Mouse (Mus musculus): Measurements from ENCODE around the gene Nfyb. TPM values are rescaled to one million over a fixed set of nuclear protein-coding genes. Genes with fewer than 3 reads are reported as not detected.

Gene Nfyb
- polyA plus RNA-seq, 1 experiment from 2014 or later, result 79.0 TPM

- Histone ChIP-seq H3K9me3 (ENCODE audit: control insufficient read depth, low read length) (no peaks in the 10 kb centered on the region), H3K4me3 (ENCODE audit: low read depth, low read length) (no peak overlapping the region), H3K9ac (ENCODE audit: low read length) (no peak overlapping the region), H3K4me2 (no peak overlapping the region), H3K27me3 (ENCODE audit: control insufficient read depth, insufficient read depth, low read length) (no peaks in the 10 kb centered on the region), H3K27ac (ENCODE audit: low read depth, low read length) (no peak overlapping the region), H3K36me3 (ENCODE audit: control insufficient read depth, insufficient read depth, low read length) (no peaks in the 10 kb centered on the region), H3K4me1 (ENCODE audit: control insufficient read depth, insufficient read depth, low read length) (no peaks in the 10 kb centered on the region)
- no peak for DNase-seq (ENCODE audit: low spot score, missing footprints)
- no peak for ATAC-seq (ENCODE audit: low FRiP score)
- 79% methylated on average over 9 of the region's 9 CpGs for whole genome bisulfite sequencing
Observed at GRCm38 (mm10) chr10:82771595-82772170, 7.7 kb upstream of the Nfyb start.

DNA sequence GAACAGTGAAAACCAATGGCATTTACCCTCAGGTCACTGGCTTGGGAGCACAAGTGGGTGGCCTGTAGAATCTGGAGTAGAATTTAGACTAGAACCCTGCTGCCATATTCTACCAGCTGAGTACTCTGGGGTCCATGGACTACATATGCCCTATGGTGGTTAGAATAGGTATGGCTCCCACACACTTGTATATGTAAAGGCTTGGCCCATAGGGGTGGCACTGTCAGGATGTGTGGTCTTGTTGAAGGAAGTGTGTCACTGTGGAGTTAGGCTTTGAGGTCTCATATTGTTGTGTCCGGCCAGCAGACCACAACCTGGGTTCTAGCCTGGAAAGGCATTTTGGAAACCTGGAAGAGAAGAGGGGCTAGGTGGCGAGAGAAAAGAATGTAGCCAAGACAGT is 6.8 kb upstream of the Nfyb start:
- no peak overlapping the region for H3K4me3 ChIP-seq (ENCODE audit: low read depth, low read length)
- H3K27ac ChIP-seq (ENCODE audit: low read depth, low read length), result no peak overlapping the region
- 94% methylated on average over 2 of the region's 2 CpGs for WGBS

DNA sequence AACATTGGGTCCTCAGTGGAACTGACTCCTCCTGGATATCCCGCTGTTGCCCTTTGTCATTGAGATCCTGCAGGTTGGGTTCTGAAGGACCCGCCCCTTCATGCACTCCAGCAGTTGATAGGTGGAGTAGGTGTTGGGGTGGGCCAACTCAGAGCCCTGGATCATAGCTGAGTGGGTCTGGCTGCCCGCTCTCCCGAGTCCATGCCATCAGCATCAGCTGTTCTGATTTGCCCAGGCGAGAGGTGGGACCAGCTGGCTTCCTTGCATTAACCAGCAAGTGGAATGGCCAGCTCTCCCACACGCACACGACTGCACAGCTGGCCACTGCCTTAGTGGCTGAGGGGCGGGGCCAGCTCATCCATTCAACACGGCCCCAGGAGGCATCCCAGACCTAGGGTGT is 5.0 kb upstream of the Nfyb start:
- Histone ChIP-seq H3K27ac (ENCODE audit: low read depth, low read length) (no peak overlapping the region), H3K27me3 (ENCODE audit: control insufficient read depth, insufficient read depth, low read length) (no peaks in the 10 kb centered on the region), H3K4me1 (ENCODE audit: control insufficient read depth, insufficient read depth, low read length) (peaks cover 4% of the 10 kb centered on the region), H3K4me2 (no peak overlapping the region), H3K4me3 (ENCODE audit: low read depth, low read length) (no peak overlapping the region), H3K9me3 (ENCODE audit: control insufficient read depth, low read length) (no peaks in the 10 kb centered on the region), H3K9ac (ENCODE audit: low read length) (no peak overlapping the region), H3K36me3 (ENCODE audit: control insufficient read depth, insufficient read depth, low read length) (no peaks in the 10 kb centered on the region)
- 20% methylated on average over 9 of the region's 9 CpGs for WGBS
- no peak for DNase-seq (ENCODE audit: low spot score, missing footprints)
- peak; percentile 4; the same call in 1 of the 2 replicates for ATAC-seq (ENCODE audit: low FRiP score)

More for the DNA sequence above, 6.8 kb upstream of the Nfyb start:
- Histone ChIP-seq H3K9me3 (ENCODE audit: control insufficient read depth, low read length) (no peaks in the 10 kb centered on the region), H3K27me3 (ENCODE audit: control insufficient read depth, insufficient read depth, low read length) (no peaks in the 10 kb centered on the region), H3K4me2 (no peak overlapping the region), H3K36me3 (ENCODE audit: control insufficient read depth, insufficient read depth, low read length) (no peaks in the 10 kb centered on the region), H3K4me1 (ENCODE audit: control insufficient read depth, insufficient read depth, low read length) (no peaks in the 10 kb centered on the region), H3K9ac (ENCODE audit: low read length) (no peak overlapping the region)
- ATAC-seq (ENCODE audit: low FRiP score) (no peak), DNase-seq (ENCODE audit: low spot score, missing footprints) (no peak)

GRCm38 (mm10) chr10:82762756-82763681 is 925 bp downstream of the Nfyb start:
- DNase-seq (ENCODE audit: low spot score, missing footprints), result peak; percentile 92
- H3K4me1 ChIP-seq (ENCODE audit: control insufficient read depth, insufficient read depth, low read length), result peaks cover 12% of the 10 kb centered on the region
- peak; percentile 43 for ATAC-seq (ENCODE audit: low FRiP score)
- H3K27me3 ChIP-seq (ENCODE audit: control insufficient read depth, insufficient read depth, low read length), result no peaks in the 10 kb centered on the region
- H3K27ac ChIP-seq (ENCODE audit: low read depth, low read length), result peak overlapping the region; percentile 99
- WGBS, result under 1% methylated on average over 41 of the region's 48 CpGs
- no peaks in the 10 kb centered on the region for H3K9me3 ChIP-seq (ENCODE audit: control insufficient read depth, low read length)
- H3K9ac ChIP-seq (ENCODE audit: low read length), result peak overlapping the region; percentile 100
- peaks cover 9% of the 10 kb centered on the region; the same call in 1 of the 2 replicates for H3K36me3 ChIP-seq (ENCODE audit: control insufficient read depth, insufficient read depth, low read length)
- peak overlapping the region; percentile 96 for H3K4me3 ChIP-seq (ENCODE audit: low read depth, low read length)
- H3K4me2 ChIP-seq, result peak overlapping the region; percentile 52

DNA sequence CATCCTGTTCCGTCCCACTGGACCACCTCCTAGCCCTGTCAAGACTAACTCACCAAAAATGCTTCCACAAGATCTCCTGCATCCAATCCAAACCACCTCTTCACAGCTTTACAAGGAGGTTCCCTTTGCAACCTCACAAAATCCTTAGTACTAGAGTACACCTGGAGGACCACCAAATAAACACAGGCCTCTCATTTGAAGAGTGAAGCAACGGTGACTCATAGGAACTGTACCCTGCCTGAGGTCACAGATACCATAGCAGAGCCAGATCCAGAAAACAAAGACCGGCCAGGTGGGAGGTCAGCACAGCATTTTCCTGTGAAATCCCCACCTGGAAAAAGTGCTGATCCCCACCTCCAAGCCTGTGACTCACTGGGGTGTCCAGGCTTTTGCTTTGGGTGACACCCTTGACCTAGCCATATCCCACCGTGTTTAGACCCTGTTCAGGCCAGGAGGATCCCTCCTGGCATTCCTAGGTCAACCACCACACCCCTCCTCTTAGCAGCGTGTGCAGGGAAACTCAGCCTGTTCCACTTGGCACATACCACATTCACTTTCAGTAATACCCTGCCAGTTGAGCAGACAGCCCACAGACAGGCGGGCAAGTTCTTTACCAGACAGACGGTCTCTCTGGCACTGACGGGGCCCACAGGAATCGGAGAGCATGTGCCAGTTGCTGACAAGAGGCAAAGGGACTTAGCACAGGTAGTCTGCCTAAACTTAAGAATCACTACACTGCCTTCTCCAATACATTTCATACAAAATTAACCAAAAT is 2.7 kb downstream of the Nfyb start:
- Histone ChIP-seq H3K9ac (ENCODE audit: low read length) (no peak overlapping the region), H3K9me3 (ENCODE audit: control insufficient read depth, low read length) (no peaks in the 10 kb centered on the region), H3K4me2 (no peak overlapping the region), H3K4me3 (ENCODE audit: low read depth, low read length) (no peak overlapping the region), H3K4me1 (ENCODE audit: control insufficient read depth, insufficient read depth, low read length) (peaks cover 12% of the 10 kb centered on the region), H3K36me3 (ENCODE audit: control insufficient read depth, insufficient read depth, low read length) (peaks cover 21% of the 10 kb centered on the region; the same call in 1 of the 2 replicates), H3K27me3 (ENCODE audit: control insufficient read depth, insufficient read depth, low read length) (no peaks in the 10 kb centered on the region), H3K27ac (ENCODE audit: low read depth, low read length) (no peak overlapping the region)
- DNase-seq (ENCODE audit: low spot score, missing footprints) (no peak), ATAC-seq (ENCODE audit: low FRiP score) (no peak)
- WGBS, result 92% methylated on average over 9 of the region's 9 CpGs

GRCm38 (mm10) chr10:82759706-82760105 is 4.2 kb downstream of the Nfyb start:
- no peaks in the 10 kb centered on the region for H3K27me3 ChIP-seq (ENCODE audit: control insufficient read depth, insufficient read depth, low read length)
- no peaks in the 10 kb centered on the region for H3K9me3 ChIP-seq (ENCODE audit: control insufficient read depth, low read length)
- no peak overlapping the region for H3K4me3 ChIP-seq (ENCODE audit: low read depth, low read length)
- no peak for ATAC-seq (ENCODE audit: low FRiP score)
- H3K27ac ChIP-seq (ENCODE audit: low read depth, low read length), result no peak overlapping the region
- peaks cover 32% of the 10 kb centered on the region for H3K36me3 ChIP-seq (ENCODE audit: control insufficient read depth, insufficient read depth, low read length)
- H3K4me1 ChIP-seq (ENCODE audit: control insufficient read depth, insufficient read depth, low read length), result peaks cover 12% of the 10 kb centered on the region
- no peak overlapping the region for H3K9ac ChIP-seq (ENCODE audit: low read length)
- DNase-seq (ENCODE audit: low spot score, missing footprints), result peak; percentile 57
- WGBS, result 96% methylated on average over 5 of the region's 5 CpGs
- H3K4me2 ChIP-seq, result no peak overlapping the region

GRCm38 (mm10) chr10:82758878-82759277 is 5.1 kb downstream of the Nfyb start:
- 97% methylated on average over 3 of the region's 3 CpGs for WGBS
- H3K36me3 ChIP-seq (ENCODE audit: control insufficient read depth, insufficient read depth, low read length), result peaks cover 38% of the 10 kb centered on the region

GRCm38 (mm10) chr10:82758368-82758767 is 5.6 kb downstream of the Nfyb start:
- H3K4me1 ChIP-seq (ENCODE audit: control insufficient read depth, insufficient read depth, low read length), result peaks cover 8% of the 10 kb centered on the region
- no peaks in the 10 kb centered on the region for H3K9me3 ChIP-seq (ENCODE audit: control insufficient read depth, low read length)
- no peaks in the 10 kb centered on the region for H3K27me3 ChIP-seq (ENCODE audit: control insufficient read depth, insufficient read depth, low read length)
- H3K36me3 ChIP-seq (ENCODE audit: control insufficient read depth, insufficient read depth, low read length), result peaks cover 44% of the 10 kb centered on the region
- no peak overlapping the region for H3K4me3 ChIP-seq (ENCODE audit: low read depth, low read length)
- 58% methylated on average over 6 of the region's 6 CpGs for WGBS
- H3K27ac ChIP-seq (ENCODE audit: low read depth, low read length), result no peak overlapping the region
- no peak for ATAC-seq (ENCODE audit: low FRiP score)
- no peak overlapping the region for H3K9ac ChIP-seq (ENCODE audit: low read length)
- no peak overlapping the region for H3K4me2 ChIP-seq
- DNase-seq (ENCODE audit: low spot score, missing footprints), result no peak

More at GRCm38 (mm10) chr10:82758878-82759277, 5.1 kb downstream of the Nfyb start:
- Histone ChIP-seq H3K4me2 (no peak overlapping the region), H3K27ac (ENCODE audit: low read depth, low read length) (no peak overlapping the region), H3K9me3 (ENCODE audit: control insufficient read depth, low read length) (no peaks in the 10 kb centered on the region), H3K9ac (ENCODE audit: low read length) (no peak overlapping the region), H3K27me3 (ENCODE audit: control insufficient read depth, insufficient read depth, low read length) (no peaks in the 10 kb centered on the region), H3K4me1 (ENCODE audit: control insufficient read depth, insufficient read depth, low read length) (peaks cover 8% of the 10 kb centered on the region), H3K4me3 (ENCODE audit: low read depth, low read length) (no peak overlapping the region)
- DNase-seq (ENCODE audit: low spot score, missing footprints) (no peak), ATAC-seq (ENCODE audit: low FRiP score) (no peak)
